8 mouse cellular contexts compared by ENCODE assay signal in the genomic region with DNA sequence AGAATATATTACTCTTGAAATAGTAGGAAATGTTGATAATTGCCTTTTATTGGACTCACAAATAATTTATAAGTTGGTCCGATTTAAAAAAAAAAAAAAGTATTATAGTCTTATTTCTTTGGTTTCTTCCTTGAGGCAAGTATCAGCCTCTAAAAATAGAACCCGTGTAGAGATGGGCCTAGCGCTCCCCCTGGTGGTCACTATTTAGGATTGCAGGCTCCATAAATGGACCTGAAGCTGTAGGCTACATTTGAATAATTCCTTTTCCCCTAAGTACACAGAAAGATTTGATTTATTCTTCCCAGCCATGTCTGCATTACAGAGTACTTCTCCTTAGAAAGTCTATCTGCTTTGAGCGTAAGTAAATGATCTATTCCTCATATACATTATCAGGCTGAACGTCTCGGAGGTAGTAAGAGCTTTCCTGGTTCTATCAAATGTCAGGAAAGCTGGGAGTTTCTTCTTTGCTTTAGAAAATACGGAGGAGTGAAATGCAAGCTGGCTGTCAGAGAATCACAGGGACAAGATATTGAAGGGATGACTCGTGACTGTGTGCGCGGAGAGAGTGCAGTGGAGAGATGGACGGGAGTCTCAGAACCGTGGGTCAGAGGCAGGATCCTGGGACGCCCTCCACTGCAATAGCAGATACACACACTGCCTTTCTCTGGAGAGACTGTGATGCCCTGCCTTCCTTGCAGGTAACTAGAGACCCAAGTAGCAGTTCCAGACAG. TPM values are rescaled to one million over a fixed set of nuclear protein-coding genes. Genes with fewer than 3 reads are reported as not detected.
DNase-seq lines count a peak whose midpoint lies in the region; ATAC-seq and TF ChIP-seq lines count a peak whose summit lies in the region.

No protein-coding gene starts in this region.

- H3K9me3 ChIP-seq in kidney, embryonic 14.5 days (ENCODE audit: control insufficient read depth, low read length) = no peaks in the 10 kb centered on the region

- H3K4me3 ChIP-seq in kidney, embryonic 14.5 days (ENCODE audit: low read length) = no peak overlapping the region
- H3K4me3 ChIP-seq in layer of hippocampus, adult 2 months = peak overlapping the region; percentile 35

- no peak overlapping the region for H3K9ac ChIP-seq in kidney, embryonic 14.5 days (ENCODE audit: low read depth, low read length)

- no peak for ATAC-seq in kidney, embryonic 14.5 days (ENCODE audit: low FRiP score, low TSS enrichment)

- 55% methylated on average over 13 of the region's 13 CpGs for WGBS in kidney, embryonic 14.5 days

- H3K27me3 ChIP-seq in kidney, embryonic 14.5 days (ENCODE audit: control insufficient read depth, insufficient read depth, low read length) = no peaks in the 10 kb centered on the region

- TF ChIP-seq CTCF in layer of hippocampus, adult 2 months (conservative IDR thresholded peaks at IDR 0.05) = peak; percentile 98

- no peaks in the 10 kb centered on the region for H3K36me3 ChIP-seq in kidney, embryonic 14.5 days (ENCODE audit: control insufficient read depth, insufficient read depth, low read length)

- peak; percentile 45 for DNase-seq in kidney, adult 18-20 months
- DNase-seq in MEL-GATA-1-ER (ENCODE audit: extremely low read depth, low read depth) = peak; percentile 9
- DNase-seq in cerebellum, adult 9-11 months = peak; percentile 48
- DNase-seq in frontal cortex, postnatal 14 days (ENCODE audit: low spot score in 2 of 2) = peak; percentile 32 to 61
- peak; percentile 53 to 70 for DNase-seq in layer of hippocampus, adult 2 months (ENCODE audit: low spot score in 2 of 2)
- peak; percentile 35 for DNase-seq in lung, postnatal 36 days
- peak; percentile 11 for DNase-seq in thymus, postnatal 14 days

- H3K4me2 ChIP-seq in kidney, embryonic 14.5 days (replicated peaks; ENCODE audit: low read depth, low read length) = no peak overlapping the region

- H3K4me1 ChIP-seq in kidney, embryonic 14.5 days (ENCODE audit: control insufficient read depth, insufficient read depth, low read length) = no peaks in the 10 kb centered on the region

- no peak overlapping the region for H3K27ac ChIP-seq in kidney, embryonic 14.5 days (ENCODE audit: low read depth, low read length)
- peak overlapping the region; percentile 86 for H3K27ac ChIP-seq in layer of hippocampus, adult 2 months

RNA-seq across cellular contexts. Expression of gene C8a, which starts 18.0 kb away (rescaled TPM):
- polyA plus RNA-seq in kidney, embryonic 14.5 days (2014; fragmentation: Nextera tagmentation; extraction: Ambion mirVana) = 0.51 TPM in 2 replicates
- not detected for total RNA-seq in layer of hippocampus, adult 2 months (2021)

RNA-seq across cellular contexts. Expression of gene Fyb2, which starts 19.1 kb away (rescaled TPM):
- polyA plus RNA-seq in kidney, embryonic 14.5 days (2014; fragmentation: Nextera tagmentation; extraction: Ambion mirVana) = 0.66 and 0.79 TPM in 2 replicates
- total RNA-seq in layer of hippocampus, adult 2 months (2021) = 1 to 10 TPM; 2.0 to 2.4 TPM

RNA-seq across cellular contexts. Expression of gene Gm17662, which starts 37.0 kb away (rescaled TPM):
- not detected in 2 replicates for polyA plus RNA-seq in kidney, embryonic 14.5 days (2014; fragmentation: Nextera tagmentation; extraction: Ambion mirVana)
- total RNA-seq in layer of hippocampus, adult 2 months (2021) = not detected

Comparison
In these comparisons a context has a peak if more than half of its experiments do, and no peak if none do; other contexts are left out.
1. DNase-seq: peak in every context shown above with its lines; median percentile 62 in layer of hippocampus, adult 2 months; 48 in cerebellum, adult 9-11 months; 46 in frontal cortex, postnatal 14 days; 45 in kidney, adult 18-20 months; 35 in lung, postnatal 36 days; 11 in thymus, postnatal 14 days; 9 in MEL-GATA-1-ER.